Mouse (Mus musculus) limb, embryonic 14.5 days (tissue): ENCODE data around the gene Trpc7. TPM values are rescaled to one million over a fixed set of nuclear protein-coding genes. Genes with fewer than 3 reads are reported as not detected.

Experiments
- ATAC-seq: fragments of 200-750 bp; cut with Nextera tagmentation; 2 replicates; pipeline ENCODE4 v1.8.0; 2017; ENCODE audit warnings: low read depth, moderate number of reproducible peaks, moderate TSS enrichment; ENCODE audit not compliant: low FRiP score
- DNase-seq: peaks from one replicate; pipeline ENCODE4 v3.0.0-alpha.2; 2015; ENCODE audit warnings: low spot score
- H3K27ac ChIP-seq: fragments of 300-500 bp; sonication (generic); replicated peaks from 2 replicates; pipeline ENCODE4 v1.5.1; 2014; ENCODE audit warnings: low read depth, mild to moderate bottlenecking, low read length, moderate library complexity, mixed read lengths
- H3K27me3 ChIP-seq: fragments of 300-500 bp; sonication (generic); 2 replicates; pipeline ENCODE4 v1.6.1; 2014; ENCODE audit warnings: low read length, mixed read lengths; ENCODE audit not compliant: control insufficient read depth, insufficient read depth
- H3K36me3 ChIP-seq: fragments of 300-500 bp; sonication (generic); 2 replicates; pipeline ENCODE4 v1.6.1; 2014; ENCODE audit warnings: mild to moderate bottlenecking, low read length, moderate library complexity, mixed read lengths; ENCODE audit not compliant: control insufficient read depth, insufficient read depth
- H3K4me1 ChIP-seq: fragments of 300-500 bp; sonication (generic); 2 replicates; pipeline ENCODE4 v1.6.1; 2014; ENCODE audit warnings: antibody characterized with exemption, low read length, mixed read lengths; ENCODE audit not compliant: control insufficient read depth, insufficient read depth
- H3K4me2 ChIP-seq: fragments of 300-500 bp; sonication (generic); replicated peaks from 2 replicates; pipeline ENCODE4 v1.6.1; 2014; ENCODE audit warnings: low read depth, mild to moderate bottlenecking, low read length, moderate library complexity; ENCODE audit not compliant: severe bottlenecking
- H3K4me3 ChIP-seq: fragments of 300-500 bp; sonication (generic); replicated peaks from 2 replicates; pipeline ENCODE4 v1.5.1; 2014; ENCODE audit warnings: low read length
- H3K9ac ChIP-seq: fragments of 300-500 bp; sonication (generic); 2 replicates; pipeline ENCODE4 v1.6.1; 2014; ENCODE audit warnings: mild to moderate bottlenecking, low read depth, low read length, moderate library complexity; ENCODE audit not compliant: severe bottlenecking
- H3K9me3 ChIP-seq: fragments of 300-500 bp; sonication (generic); 2 replicates; pipeline ENCODE4 v1.6.1; 2016; ENCODE audit warnings: low read length; ENCODE audit not compliant: control insufficient read depth
- POLR2A ChIP-seq: fragments of 200-500 bp; IDR thresholded peaks from 2 replicates; pipeline ENCODE4 v1.8.0; 2012; ENCODE audit warnings: inconsistent platforms, mild to moderate bottlenecking, moderate library complexity, borderline replicate concordance; ENCODE audit not compliant: insufficient read depth, insufficient read length; ENCODE audit errors: extremely low read depth
- WGBS: fragments of 180-500 bp; shearing (Covaris S2); extraction: QIAGEN DNeasy Blood & Tissue Kit; methylation state at CpG from one replicate; pipeline ENCODE4 v1.1.7; 2014; 5-methylcytosine and 5-hydroxymethylcytosine counted together
- polyA plus RNA-seq, 2 experiments: library from polyadenylated mRNA; depleted of rRNA in 1 of 2; stranded (reverse) in 1 of 2; unstranded in 1 of 2; fragments of >200 nt; fragmentation: Nextera tagmentation in 1 of 2; extraction: Ambion mirVana in 1 of 2; gene quantifications; 2 replicates each; pipeline versions ENCODE4 v1.2.1 to v1.2.3; 2012 to 2014

Trpc7 gene
- polyA plus RNA-seq, 2 experiments, result 0.05 to 0.08 TPM

- Histone ChIP-seq H3K9me3 (no peaks in the 10 kb centered on the region), H3K4me2 (no peak overlapping the region), H3K4me1 (no peaks in the 10 kb centered on the region), H3K36me3 (peaks cover 87% of the 10 kb centered on the region), H3K27me3 (no peaks in the 10 kb centered on the region), H3K4me3 (no peak overlapping the region), H3K9ac (no peak overlapping the region), H3K27ac (no peak overlapping the region)
- 62% methylated on average over 6 of the region's 6 CpGs for WGBS
- DNase-seq (peak; percentile 42), ATAC-seq (no peak)
- TF ChIP-seq POLR2A, result no peak
Measured at GRCm38 (mm10) chr13:56735212-56735875, 160.4 kb downstream of the Trpc7 start.

GRCm38 (mm10) chr13:56734617-56735016 is 161.2 kb downstream of the Trpc7 start:
- H3K27me3 ChIP-seq, result no peaks in the 10 kb centered on the region
- ATAC-seq (no peak), DNase-seq (no peak)
- H3K4me1 ChIP-seq, result no peaks in the 10 kb centered on the region
- peaks cover 88% of the 10 kb centered on the region for H3K36me3 ChIP-seq
- H3K4me3 ChIP-seq, result no peak overlapping the region
- no peaks in the 10 kb centered on the region for H3K9me3 ChIP-seq
- 85% methylated on average over 4 of the region's 4 CpGs for WGBS
- no peak for TF ChIP-seq POLR2A
- H3K4me2 ChIP-seq, result no peak overlapping the region
- H3K9ac ChIP-seq, result no peak overlapping the region
- H3K27ac ChIP-seq, result no peak overlapping the region

- no peak overlapping the region for H3K9ac ChIP-seq
- no peak for TF ChIP-seq POLR2A
- H3K27me3 ChIP-seq, result no peaks in the 10 kb centered on the region
- WGBS, result 93% methylated on average over 7 of the region's 7 CpGs
- H3K4me3 ChIP-seq, result no peak overlapping the region
- peaks cover 95% of the 10 kb centered on the region for H3K36me3 ChIP-seq
- H3K4me1 ChIP-seq, result no peaks in the 10 kb centered on the region
- no peak for ATAC-seq
- H3K9me3 ChIP-seq, result no peaks in the 10 kb centered on the region
- no peak for DNase-seq
- H3K27ac ChIP-seq, result no peak overlapping the region
- H3K4me2 ChIP-seq, result no peak overlapping the region
Measured at GRCm38 (mm10) chr13:56729046-56729445, 166.7 kb downstream of the Trpc7 start.

GRCm38 (mm10) chr13:56726551-56726950 is 169.2 kb downstream of the Trpc7 start:
- Histone ChIP-seq H3K9me3 (no peaks in the 10 kb centered on the region), H3K36me3 (peaks cover 87% of the 10 kb centered on the region), H3K4me2 (no peak overlapping the region), H3K9ac (no peak overlapping the region), H3K27me3 (no peaks in the 10 kb centered on the region), H3K27ac (no peak overlapping the region), H3K4me3 (no peak overlapping the region), H3K4me1 (no peaks in the 10 kb centered on the region)
- no peak for TF ChIP-seq POLR2A
- DNase-seq (no peak), ATAC-seq (no peak)
- 89% methylated on average over 4 of the region's 4 CpGs for WGBS

Other genes starting within 250 kb of the Trpc7 start
- gene Smad5, start 193.0 kb downstream of the Trpc7 start, polyA plus RNA-seq (2012; rRNA removed), result 58.5 and 78.3 TPM in 2 replicates
- gene Smad5, start 193.0 kb downstream of the Trpc7 start, polyA plus RNA-seq (2014; fragmentation: Nextera tagmentation; extraction: Ambion mirVana), result 48.2 and 57.2 TPM in 2 replicates
- 0.65 and 0.69 TPM in 2 replicates for gene Gm45623, start 142.2 kb downstream of the Trpc7 start, polyA plus RNA-seq (2012; rRNA removed)
- gene Gm45623, start 142.2 kb downstream of the Trpc7 start, polyA plus RNA-seq (2014; fragmentation: Nextera tagmentation; extraction: Ambion mirVana), result 0.66 and 1.0 TPM in 2 replicates